Mouse (Mus musculus): ENCODE measurements around the gene Ppp1r13b. TPM values are rescaled to one million over a fixed set of nuclear protein-coding genes. Genes with fewer than 3 reads are reported as not detected.

The Ppp1r13b gene
- total RNA-seq (2014; fragmentation: Nextera tagmentation) (11.2 and 11.4 TPM in 2 replicates), total RNA-seq (2017) (2.9 and 4.7 TPM in 2 replicates)

GRCm38 (mm10) chr12:111907970-111908681 is at the start of gene Ppp1r13b:
TSS of gene Ppp1r13b (minus strand) at chr12:111908110.
- ATAC-seq (replicated peaks; ENCODE audit: poor library complexity, severe bottlenecking), result peak; percentile 93

- no peak for ATAC-seq (replicated peaks; ENCODE audit: poor library complexity, severe bottlenecking)
These were observed 48.3 kb upstream of the Ppp1r13b start for GRCm38 (mm10) chr12:111956173-111956572.

- no peak for ATAC-seq (replicated peaks; ENCODE audit: poor library complexity, severe bottlenecking)
These were observed 43.8 kb upstream of the Ppp1r13b start for GRCm38 (mm10) chr12:111951701-111952100.

- no peak for ATAC-seq (replicated peaks; ENCODE audit: poor library complexity, severe bottlenecking)
These were observed 42.6 kb upstream of the Ppp1r13b start for GRCm38 (mm10) chr12:111950486-111950885.

GRCm38 (mm10) chr12:111946716-111947115 is 38.8 kb upstream of the Ppp1r13b start:
- peak; percentile 49 for ATAC-seq (replicated peaks; ENCODE audit: poor library complexity, severe bottlenecking)

GRCm38 (mm10) chr12:111945765-111946655 is 38.1 kb upstream of the Ppp1r13b start:
- peak; percentile 54 for ATAC-seq (replicated peaks; ENCODE audit: poor library complexity, severe bottlenecking)

- ATAC-seq (replicated peaks; ENCODE audit: poor library complexity, severe bottlenecking), result no peak
These were observed 37.2 kb upstream of the Ppp1r13b start for GRCm38 (mm10) chr12:111945115-111945514.

- peak; percentile 58 for ATAC-seq (replicated peaks; ENCODE audit: poor library complexity, severe bottlenecking)
These were observed 36.4 kb upstream of the Ppp1r13b start for GRCm38 (mm10) chr12:111944065-111944987.

GRCm38 (mm10) chr12:111943421-111944064 is 35.6 kb upstream of the Ppp1r13b start:
- no peak; the same call in 1 of the 2 replicates for ATAC-seq (replicated peaks; ENCODE audit: poor library complexity, severe bottlenecking)

GRCm38 (mm10) chr12:111938623-111939177 is 30.8 kb upstream of the Ppp1r13b start:
- ATAC-seq (replicated peaks; ENCODE audit: poor library complexity, severe bottlenecking), result no peak

- no peak for ATAC-seq (replicated peaks; ENCODE audit: poor library complexity, severe bottlenecking)
These were observed 29.0 kb upstream of the Ppp1r13b start for GRCm38 (mm10) chr12:111936706-111937550.

GRCm38 (mm10) chr12:111933971-111934370 is 26.1 kb upstream of the Ppp1r13b start:
- ATAC-seq (replicated peaks; ENCODE audit: poor library complexity, severe bottlenecking), result no peak

GRCm38 (mm10) chr12:111933032-111933704 is 25.3 kb upstream of the Ppp1r13b start:
- ATAC-seq (replicated peaks; ENCODE audit: poor library complexity, severe bottlenecking), result peak; percentile 93

GRCm38 (mm10) chr12:111932513-111932912 is 24.6 kb upstream of the Ppp1r13b start:
- ATAC-seq (replicated peaks; ENCODE audit: poor library complexity, severe bottlenecking), result no peak

- ATAC-seq (replicated peaks; ENCODE audit: poor library complexity, severe bottlenecking), result no peak
These were observed 23.6 kb upstream of the Ppp1r13b start for GRCm38 (mm10) chr12:111931411-111932025.

GRCm38 (mm10) chr12:111928411-111928966 is 20.6 kb upstream of the Ppp1r13b start:
- no peak for ATAC-seq (replicated peaks; ENCODE audit: poor library complexity, severe bottlenecking)

- no peak for ATAC-seq (replicated peaks; ENCODE audit: poor library complexity, severe bottlenecking)
These were observed 19.4 kb upstream of the Ppp1r13b start for GRCm38 (mm10) chr12:111927338-111927737.

Data from granulocyte monocyte progenitor cell, adult 5-6 weeks (primary cell).